Mouse (Mus musculus): Measurements from ENCODE around the gene Zeb2.

- TF ChIP-seq CTCF (IDR thresholded peaks at IDR 0.05; ENCODE audit: low read depth) (no peak), EP300 (IDR thresholded peaks at IDR 0.05; ENCODE audit: low read depth) (no peak)
These were observed 30.0 kb downstream of the Zeb2 start for GRCm38 (mm10) chr2:45087208-45087607.
